Mouse (Mus musculus): ENCODE measurements around the gene Olfr916.

The Olfr916 gene

GRCm38 (mm10) chr9:38659775-38660174 is at the start of gene Olfr916:
Gene Olfr916 (minus strand): TSS chr9:38659875.
- DNase-seq, result no peak

- DNase-seq, result no peak
Measured at GRCm38 (mm10) chr9:38674501-38674900, 14.8 kb upstream of the Olfr916 start, which contains the start of gene Olfr918. Gene Olfr918 (minus strand): TSS chr9:38674601.

- no peak for DNase-seq
Measured at GRCm38 (mm10) chr9:38672887-38673286, 13.2 kb upstream of the Olfr916 start.

GRCm38 (mm10) chr9:38665742-38666141 is 6.1 kb upstream of the Olfr916 start, which contains the start of gene Olfr917:
Gene Olfr917 (minus strand): TSS chr9:38665842.
- DNase-seq, result no peak

GRCm38 (mm10) chr9:38632406-38632805 is 27.3 kb downstream of the Olfr916 start:
- DNase-seq, result no peak
